ENCODE assay signal across 7 mouse cellular contexts in the genomic region with DNA sequence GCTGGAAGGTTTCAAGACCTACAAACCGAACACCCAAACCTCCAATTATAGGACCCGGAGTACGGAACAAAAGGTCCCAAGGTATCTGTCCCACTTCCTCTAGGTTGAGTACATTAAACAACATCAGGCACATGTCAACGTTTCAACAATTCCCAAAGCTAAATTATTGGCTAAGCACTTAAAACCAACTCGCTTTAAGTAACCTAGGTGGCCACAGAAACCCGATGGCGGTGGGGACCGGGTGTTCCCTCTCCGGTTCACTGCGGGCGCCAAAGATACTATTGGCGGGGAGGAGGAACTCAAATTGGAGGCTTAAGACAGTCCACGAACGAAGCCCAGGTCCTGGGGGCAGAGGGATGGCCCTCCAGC. TPM values are rescaled to one million over a fixed set of nuclear protein-coding genes. Genes with fewer than 3 reads are reported as not detected.
A peak's percentile ranks its signal among the peaks of the same experiment; 100 is the strongest.
DNase-seq lines count a peak whose midpoint lies in the region; ATAC-seq lines count a peak whose summit lies in the region.

No protein-coding gene starts in this region.

- H3K9ac ChIP-seq in neural tube, embryonic 11.5 days (ENCODE audit: low read length): peak overlapping the region; percentile 93
- H3K9ac ChIP-seq in forebrain, embryonic 13.5 days: peak overlapping the region; percentile 91
- H3K9ac ChIP-seq in limb, embryonic 12.5 days (replicated peaks): peak overlapping the region; percentile 90

- H3K9me3 ChIP-seq in neural tube, embryonic 11.5 days (ENCODE audit: control insufficient read depth, low read length): no peaks in the 10 kb centered on the region
- no peaks in the 10 kb centered on the region for H3K9me3 ChIP-seq in forebrain, embryonic 13.5 days (replicated peaks)
- H3K9me3 ChIP-seq in limb, embryonic 12.5 days: no peaks in the 10 kb centered on the region

- 1% methylated on average over 14 of the region's 14 CpGs for WGBS in neural tube, embryonic 11.5 days
- WGBS in forebrain, embryonic 13.5 days: under 1% methylated on average over 14 of the region's 14 CpGs
- under 1% methylated on average over 14 of the region's 14 CpGs for WGBS in limb, embryonic 12.5 days

- H3K4me3 ChIP-seq in neural tube, embryonic 11.5 days (ENCODE audit: low read depth, low read length): peak overlapping the region; percentile 71
- H3K4me3 ChIP-seq in forebrain, embryonic 13.5 days: peak overlapping the region; percentile 76
- H3K4me3 ChIP-seq in limb, embryonic 12.5 days (replicated peaks): peak overlapping the region; percentile 71

- H3K4me2 ChIP-seq in neural tube, embryonic 11.5 days (ENCODE audit: low read depth): peak overlapping the region; percentile 75
- H3K4me2 ChIP-seq in forebrain, embryonic 13.5 days: peak overlapping the region; percentile 79
- H3K4me2 ChIP-seq in limb, embryonic 12.5 days: peak overlapping the region; percentile 69

- no peak for ATAC-seq in neural tube, embryonic 11.5 days (ENCODE audit: insufficient read depth, low FRiP score, low TSS enrichment)
- ATAC-seq in forebrain, embryonic 13.5 days: no peak
- ATAC-seq in limb, embryonic 12.5 days (ENCODE audit: insufficient number of reproducible peaks, insufficient read depth, low FRiP score, low TSS enrichment, low read depth): no peak
- peak; percentile 15 for ATAC-seq in neutrophil, adult 5-6 weeks (ENCODE audit: extremely low read depth, insufficient number of reproducible peaks, low FRiP score, poor library complexity, severe bottlenecking)
- no peak for ATAC-seq in inflammation-experienced regulatory T-cells, adult 6 months

- peak overlapping the region; percentile 95; the same call in 1 of the 2 replicates for H3K27ac ChIP-seq in neural tube, embryonic 11.5 days (ENCODE audit: low read depth, low read length)
- peak overlapping the region; percentile 94 for H3K27ac ChIP-seq in forebrain, embryonic 13.5 days
- peak overlapping the region; percentile 95 for H3K27ac ChIP-seq in limb, embryonic 12.5 days

- no peak for DNase-seq in neural tube, embryonic 11.5 days (ENCODE audit: low spot score)
- DNase-seq in neural tube, embryonic 10.5 days (ENCODE audit: extremely low spot score, low spot score): no peak
- DNase-seq in layer of hippocampus, adult 18-20 months (ENCODE audit: low spot score in 2 of 2): no peak

- H3K27me3 ChIP-seq in neural tube, embryonic 11.5 days (ENCODE audit: control insufficient read depth, insufficient read depth, low read length): no peaks in the 10 kb centered on the region
- H3K27me3 ChIP-seq in forebrain, embryonic 13.5 days: no peaks in the 10 kb centered on the region
- no peaks in the 10 kb centered on the region for H3K27me3 ChIP-seq in limb, embryonic 12.5 days

- no peaks in the 10 kb centered on the region for H3K36me3 ChIP-seq in neural tube, embryonic 11.5 days (ENCODE audit: control insufficient read depth, insufficient read depth, low read length)
- H3K36me3 ChIP-seq in forebrain, embryonic 13.5 days (ENCODE audit: poor library complexity, severe bottlenecking): no peaks in the 10 kb centered on the region
- H3K36me3 ChIP-seq in limb, embryonic 12.5 days: no peaks in the 10 kb centered on the region

- H3K4me1 ChIP-seq in neural tube, embryonic 11.5 days (ENCODE audit: control insufficient read depth, insufficient read depth, low read length): peaks cover 7% of the 10 kb centered on the region; the same call in 1 of the 2 replicates
- peaks cover 24% of the 10 kb centered on the region for H3K4me1 ChIP-seq in forebrain, embryonic 13.5 days
- peaks cover 26% of the 10 kb centered on the region for H3K4me1 ChIP-seq in limb, embryonic 12.5 days (replicated peaks)

RNA-seq across cellular contexts. Expression of gene Cdk14, which starts 40.6 kb away (rescaled TPM):
- polyA plus RNA-seq in neural tube, embryonic 11.5 days (2014; fragmentation: Nextera tagmentation; extraction: Ambion mirVana): 26.8 and 29.5 TPM in 2 replicates
- 21.8 and 25.1 TPM in 2 replicates for polyA plus RNA-seq in forebrain, embryonic 13.5 days (2015; fragmentation: Nextera tagmentation; extraction: Ambion mirVana)
- polyA plus RNA-seq in limb, embryonic 12.5 days (2016; fragmentation: Nextera tagmentation; extraction: Ambion mirVana): 25.7 and 27.6 TPM in 2 replicates
- total RNA-seq in neutrophil, adult 5-6 weeks (2017): 7.9 and 9.2 TPM in 2 replicates
- under 1 TPM in 2 of 3 experiments, not detected in 1; 0.12 to 0.78 TPM for polyA plus RNA-seq in inflammation-experienced regulatory T-cells, adult 6 months (2017; shearing (Covaris generic))
- 100 to 1,000 TPM; 236 to 238 TPM for total RNA-seq in layer of hippocampus, adult 18-20 months (2021)

Comparison
In these comparisons a context has a peak if more than half of its experiments do, and no peak if none do; other contexts are left out.
1. RNA of gene Cdk14, which starts 40.6 kb away (polyA plus RNA-seq): 26.8 to 29.5 TPM in neural tube, embryonic 11.5 days, 25.7 to 27.6 TPM in limb, embryonic 12.5 days and 21.8 to 25.1 TPM in forebrain, embryonic 13.5 days; 0.12 to 0.78 TPM in inflammation-experienced regulatory T-cells, adult 6 months; every median in the first group is over 10 times any median in the second.
2. Peak in every context shown above with its lines, with median percentiles within 50 percentile points of each other: H3K27ac ChIP-seq, H3K4me2 ChIP-seq, H3K4me3 ChIP-seq and H3K9ac ChIP-seq.